Mouse (Mus musculus) megakaryocyte, embryonic 14.5 days (primary cell): ENCODE data around the gene Rtn4.

ENCODE experiments used
- FLI1 ChIP-seq: IDR thresholded peaks from 2 replicates; pipeline ENCODE4 v1.6.1; 2012; ENCODE audit warnings: low read length, inconsistent platforms, mixed read lengths
- GATA1 ChIP-seq: IDR thresholded peaks from 3 replicates; pipeline ENCODE4 v1.6.1; 2012; ENCODE audit warnings: mixed read lengths, low read length, inconsistent platforms, borderline replicate concordance

DNA sequence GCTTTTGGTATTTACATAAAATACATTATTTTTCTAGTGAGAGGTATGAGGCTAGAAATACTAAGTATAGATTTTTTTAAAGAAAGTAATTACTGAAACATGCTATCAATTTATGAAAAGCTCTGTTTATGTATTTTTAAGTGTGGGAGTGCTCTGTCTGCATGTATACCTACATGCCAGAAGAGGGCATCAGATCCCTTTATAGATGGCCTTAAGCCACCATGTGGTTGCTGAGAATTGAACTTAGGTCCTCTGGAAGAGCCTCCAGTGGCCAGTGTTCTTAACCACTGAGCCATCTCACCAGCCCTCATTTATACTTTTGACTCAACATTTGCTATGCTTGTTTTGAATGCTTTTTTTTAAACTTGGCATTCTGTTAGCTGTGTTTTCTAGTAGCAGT, 16.8 kb downstream of the Rtn4 start:
- TF ChIP-seq GATA1 (no peak), FLI1 (no peak)
